Mouse (Mus musculus): ENCODE data around the gene Cxcl3.

DNA sequence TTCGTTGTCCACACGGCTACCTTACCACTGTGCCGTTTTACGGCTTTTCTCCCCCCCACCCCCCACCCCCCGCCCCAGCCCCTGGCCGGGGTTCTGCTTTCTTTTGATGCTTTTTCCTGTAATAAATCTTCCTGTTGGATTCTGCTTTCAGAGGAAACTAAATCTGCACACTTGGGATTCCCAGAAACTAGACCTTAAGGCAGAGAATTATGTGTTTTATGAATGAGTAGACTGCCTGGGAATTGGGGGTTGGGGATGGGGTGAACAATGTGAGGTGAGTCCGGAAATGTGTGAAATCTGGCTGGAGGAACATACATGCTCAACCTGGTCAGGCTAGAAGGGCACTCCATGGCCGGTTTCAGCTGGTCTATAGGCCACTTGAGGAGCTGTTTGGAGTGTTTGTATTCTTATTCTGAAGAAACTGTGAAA is 4.2 kb downstream of the Cxcl3 start:
- TF ChIP-seq EP300 (IDR thresholded peaks at IDR 0.05; ENCODE audit: low read depth), result no peak
- no peak for TF ChIP-seq CTCF (IDR thresholded peaks at IDR 0.05; ENCODE audit: low read depth)

Measured in liver, embryonic 14.5 days (tissue).